Mouse (Mus musculus) small intestine, adult 2 months (tissue): ENCODE measurements around the gene Siah1a.

Experiments used
- CTCF ChIP-seq: fragments of 200-500 bp; IDR thresholded peaks from 2 replicates; pipeline ENCODE4 v1.5.1; 2012; ENCODE audit warnings: low read depth, mild to moderate bottlenecking, control low read depth, inconsistent platforms, low read length, moderate library complexity, mixed read lengths; ENCODE audit not compliant: insufficient replicate concordance, insufficient read length; ENCODE audit errors: extremely low read depth
- POLR2A ChIP-seq: fragments of 200-500 bp; IDR thresholded peaks from 2 replicates; pipeline ENCODE4 v1.6.1; 2012; ENCODE audit warnings: low read depth, mild to moderate bottlenecking, control low read depth, inconsistent platforms, low read length, moderate library complexity

GRCm38 (mm10) chr8:86769945-86770715, 24.4 kb upstream of the Siah1a start:
- TF ChIP-seq CTCF (no peak), POLR2A (no peak)
